Mouse (Mus musculus): ENCODE measurements around the gene Hoxa2. TPM values are rescaled to one million over a fixed set of nuclear protein-coding genes. Genes with fewer than 3 reads are reported as not detected.

The Hoxa2 gene
- polyA plus RNA-seq, 1 experiment from 2014 or later = 68.1 TPM

DNA sequence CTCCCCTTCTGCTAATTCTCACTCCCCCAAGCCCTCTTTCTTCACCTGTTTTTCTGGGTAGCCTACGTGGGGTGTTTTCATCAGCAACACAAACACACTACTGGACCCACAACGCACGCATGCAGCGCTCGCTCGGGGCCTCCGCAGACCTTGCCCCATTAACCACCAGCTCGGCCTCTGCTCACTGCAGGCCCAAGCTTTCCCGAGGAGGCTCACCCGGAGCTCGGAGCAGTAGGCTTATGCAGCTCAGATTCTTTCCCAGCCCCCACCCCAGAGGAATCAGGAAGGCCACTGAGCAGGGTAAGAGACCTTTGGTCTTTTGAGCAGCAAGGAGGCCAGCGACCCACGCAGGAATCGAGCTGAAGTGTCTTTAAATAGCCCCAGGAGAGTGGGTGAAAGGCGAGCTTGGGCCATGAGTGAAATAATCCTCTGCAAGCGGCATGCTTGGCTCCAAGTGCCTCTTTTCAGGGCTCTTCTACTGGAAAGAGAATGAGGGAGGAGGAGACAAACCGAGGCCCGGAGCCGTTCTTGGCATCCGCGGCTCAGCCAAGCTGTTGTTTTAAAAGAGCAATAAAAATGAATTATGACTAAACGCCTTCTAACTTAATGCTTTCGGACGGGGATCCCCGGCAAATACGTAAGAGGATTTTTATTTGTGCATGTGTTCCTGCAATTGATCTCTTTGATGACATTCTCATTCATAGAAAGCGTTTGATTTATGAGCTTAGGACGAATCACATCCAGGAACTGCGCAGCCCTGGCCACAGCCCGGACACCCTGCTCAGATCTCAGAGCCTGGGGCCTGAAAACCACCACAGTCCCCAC, 3.9 kb downstream of the Hoxa2 start:
- peak overlapping the region; percentile 95 for H3K4me2 ChIP-seq (replicated peaks; ENCODE audit: low read depth, low read length)
- ATAC-seq (ENCODE audit: low FRiP score) (no peak), DNase-seq (ENCODE audit: low spot score) (peak; percentile 71)
- no peaks in the 10 kb centered on the region for H3K36me3 ChIP-seq (ENCODE audit: control insufficient read depth, insufficient read depth, low read length)
- H3K27ac ChIP-seq (ENCODE audit: low read depth, low read length) = peak overlapping the region; percentile 94
- peak overlapping the region; percentile 76 for H3K4me3 ChIP-seq (ENCODE audit: low read depth, low read length)
- no peaks in the 10 kb centered on the region for H3K4me1 ChIP-seq (replicated peaks; ENCODE audit: control insufficient read depth, insufficient read depth, low read length)
- WGBS = under 1% methylated on average over 30 of the region's 30 CpGs
- H3K27me3 ChIP-seq (ENCODE audit: control insufficient read depth, insufficient read depth, low read length) = peaks cover 40% of the 10 kb centered on the region
- peak overlapping the region; percentile 84 for H3K9ac ChIP-seq (ENCODE audit: low read depth, low read length)
- H3K9me3 ChIP-seq (ENCODE audit: control insufficient read depth, low read length) = no peaks in the 10 kb centered on the region

DNA sequence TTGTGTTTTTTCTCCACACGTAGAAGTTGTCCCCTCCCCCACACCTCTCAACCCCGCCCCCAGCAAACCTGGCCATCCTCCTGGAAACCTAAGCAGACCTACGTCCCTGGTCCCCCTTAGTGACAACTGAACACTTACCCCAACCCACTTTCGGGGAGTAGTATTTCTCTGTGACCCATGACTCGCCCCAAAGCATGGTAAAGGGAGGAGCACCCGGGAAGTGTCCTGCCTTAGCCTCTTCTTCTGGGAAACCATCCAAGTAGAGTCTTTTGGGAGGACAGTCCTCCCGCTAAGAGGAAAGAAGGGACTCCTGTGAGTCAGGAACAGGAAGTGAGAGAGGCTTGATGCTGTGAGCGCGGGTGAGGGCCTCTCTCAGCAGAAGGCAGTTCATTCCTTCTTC, 4.7 kb downstream of the Hoxa2 start:
- DNase-seq (ENCODE audit: low spot score) = peak; percentile 49
- peak overlapping the region; percentile 76 for H3K4me3 ChIP-seq (ENCODE audit: low read depth, low read length)
- ATAC-seq (ENCODE audit: low FRiP score) = no peak
- H3K9me3 ChIP-seq (ENCODE audit: control insufficient read depth, low read length) = no peaks in the 10 kb centered on the region
- H3K36me3 ChIP-seq (ENCODE audit: control insufficient read depth, insufficient read depth, low read length) = no peaks in the 10 kb centered on the region
- WGBS = 0% methylated on average over 6 of the region's 9 CpGs
- H3K27me3 ChIP-seq (ENCODE audit: control insufficient read depth, insufficient read depth, low read length) = peaks cover 45% of the 10 kb centered on the region
- H3K27ac ChIP-seq (ENCODE audit: low read depth, low read length) = peak overlapping the region; percentile 94
- H3K4me2 ChIP-seq (replicated peaks; ENCODE audit: low read depth, low read length) = peak overlapping the region; percentile 95
- H3K4me1 ChIP-seq (replicated peaks; ENCODE audit: control insufficient read depth, insufficient read depth, low read length) = no peaks in the 10 kb centered on the region
- peak overlapping the region; percentile 84 for H3K9ac ChIP-seq (ENCODE audit: low read depth, low read length)

DNA sequence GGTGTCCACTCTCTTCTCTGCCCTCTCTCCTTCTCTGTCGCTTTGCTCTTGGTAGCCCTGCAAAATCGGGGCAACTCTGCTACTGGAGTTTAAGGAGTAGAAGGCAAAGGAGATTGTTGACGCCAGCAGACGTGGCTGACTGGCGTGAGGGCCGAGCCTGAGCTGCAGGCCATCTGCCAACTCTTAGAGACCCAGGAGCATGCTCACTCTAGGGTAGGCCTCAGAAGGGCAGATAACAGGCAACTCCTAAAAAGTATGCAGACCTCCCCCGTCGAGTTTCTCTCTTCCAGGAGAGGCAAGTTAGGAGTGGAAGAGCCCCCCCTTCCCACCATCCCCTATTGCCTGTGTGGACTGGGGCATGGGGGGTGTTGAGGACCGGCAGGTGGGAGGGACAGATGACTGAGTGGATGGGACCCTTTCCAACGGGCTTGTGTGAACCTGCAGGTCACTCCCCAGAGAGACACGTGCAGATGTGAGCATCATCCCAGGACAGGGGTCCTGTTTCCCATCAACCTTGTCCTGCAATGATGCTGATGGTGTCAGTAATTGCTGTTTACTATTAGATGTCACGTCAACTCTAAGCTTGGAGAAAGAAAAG, 5.4 kb downstream of the Hoxa2 start:
- WGBS = 2% methylated on average over 12 of the region's 12 CpGs
- Histone ChIP-seq H3K27me3 (ENCODE audit: control insufficient read depth, insufficient read depth, low read length) (peaks cover 50% of the 10 kb centered on the region), H3K4me1 (replicated peaks; ENCODE audit: control insufficient read depth, insufficient read depth, low read length) (no peaks in the 10 kb centered on the region), H3K9me3 (ENCODE audit: control insufficient read depth, low read length) (no peaks in the 10 kb centered on the region), H3K9ac (ENCODE audit: low read depth, low read length) (peak overlapping the region; percentile 84), H3K27ac (ENCODE audit: low read depth, low read length) (peak overlapping the region; percentile 94), H3K36me3 (ENCODE audit: control insufficient read depth, insufficient read depth, low read length) (no peaks in the 10 kb centered on the region), H3K4me2 (replicated peaks; ENCODE audit: low read depth, low read length) (peak overlapping the region; percentile 95), H3K4me3 (ENCODE audit: low read depth, low read length) (peak overlapping the region; percentile 76)
- ATAC-seq (ENCODE audit: low FRiP score) (0 out of 2 replicates have a peak, but pooled peaks have one; percentile 10), DNase-seq (ENCODE audit: low spot score) (peak; percentile 59)

DNA sequence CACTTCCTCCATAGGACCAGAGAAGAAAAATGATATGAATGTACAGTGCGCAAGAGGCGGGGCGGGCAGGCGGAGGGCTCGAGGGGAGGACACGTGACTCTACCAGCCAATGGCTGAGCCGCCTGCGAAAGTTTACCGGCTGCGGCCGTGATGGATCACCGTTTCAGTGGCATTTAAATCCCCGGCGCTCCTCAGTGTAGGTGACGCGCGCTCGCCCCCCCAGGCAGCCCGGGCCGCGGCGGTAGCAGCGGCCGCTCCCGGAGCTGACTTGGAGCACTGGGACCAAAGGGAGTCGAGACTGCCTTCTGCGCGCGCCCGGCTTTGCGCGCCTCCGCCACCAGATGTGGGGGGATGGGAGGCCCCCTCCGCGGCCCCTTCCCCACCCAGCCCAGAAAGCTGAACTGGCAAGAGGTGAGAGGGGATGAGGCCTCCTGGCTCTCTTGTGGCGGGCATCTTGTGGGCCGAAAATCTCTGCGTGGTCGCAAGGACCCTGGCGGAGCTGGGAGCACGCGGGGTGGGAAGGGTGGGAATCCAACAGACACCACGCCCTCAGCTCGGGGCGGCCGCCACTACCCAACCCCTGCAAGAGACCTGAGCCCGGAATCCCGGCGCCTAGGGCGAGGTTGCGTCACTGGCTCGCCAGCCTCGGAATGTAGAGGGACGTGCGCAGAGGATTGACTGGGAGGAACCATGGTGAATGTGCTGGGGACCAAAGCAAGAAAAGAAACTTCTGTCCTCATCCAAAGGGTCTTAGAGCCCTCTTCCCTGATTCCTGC, 6.2 kb downstream of the Hoxa2 start, which contains the start of gene Hoxa1:
Gene Hoxa1, minus strand, starts transcription at position 42 of the 776 bp plus-strand sequence.
- ATAC-seq (ENCODE audit: low FRiP score) (peak; percentile 91), DNase-seq (ENCODE audit: low spot score) (peak; percentile 86)
- Histone ChIP-seq H3K4me3 (ENCODE audit: low read depth, low read length) (peak within 1 kb of the TSS; percentile 76), H3K27me3 (ENCODE audit: control insufficient read depth, insufficient read depth, low read length) (peaks cover 53% of the 10 kb centered on the region), H3K4me1 (replicated peaks; ENCODE audit: control insufficient read depth, insufficient read depth, low read length) (no peaks in the 10 kb centered on the region), H3K4me2 (replicated peaks; ENCODE audit: low read depth, low read length) (peak within 1 kb of the TSS; percentile 95), H3K9ac (ENCODE audit: low read depth, low read length) (peak within 1 kb of the TSS; percentile 84), H3K27ac (ENCODE audit: low read depth, low read length) (peak within 1 kb of the TSS; percentile 94), H3K9me3 (ENCODE audit: control insufficient read depth, low read length) (no peaks in the 10 kb centered on the region), H3K36me3 (ENCODE audit: control insufficient read depth, insufficient read depth, low read length) (no peaks in the 10 kb centered on the region)
- under 1% methylated on average over 52 of the region's 55 CpGs for WGBS

DNA sequence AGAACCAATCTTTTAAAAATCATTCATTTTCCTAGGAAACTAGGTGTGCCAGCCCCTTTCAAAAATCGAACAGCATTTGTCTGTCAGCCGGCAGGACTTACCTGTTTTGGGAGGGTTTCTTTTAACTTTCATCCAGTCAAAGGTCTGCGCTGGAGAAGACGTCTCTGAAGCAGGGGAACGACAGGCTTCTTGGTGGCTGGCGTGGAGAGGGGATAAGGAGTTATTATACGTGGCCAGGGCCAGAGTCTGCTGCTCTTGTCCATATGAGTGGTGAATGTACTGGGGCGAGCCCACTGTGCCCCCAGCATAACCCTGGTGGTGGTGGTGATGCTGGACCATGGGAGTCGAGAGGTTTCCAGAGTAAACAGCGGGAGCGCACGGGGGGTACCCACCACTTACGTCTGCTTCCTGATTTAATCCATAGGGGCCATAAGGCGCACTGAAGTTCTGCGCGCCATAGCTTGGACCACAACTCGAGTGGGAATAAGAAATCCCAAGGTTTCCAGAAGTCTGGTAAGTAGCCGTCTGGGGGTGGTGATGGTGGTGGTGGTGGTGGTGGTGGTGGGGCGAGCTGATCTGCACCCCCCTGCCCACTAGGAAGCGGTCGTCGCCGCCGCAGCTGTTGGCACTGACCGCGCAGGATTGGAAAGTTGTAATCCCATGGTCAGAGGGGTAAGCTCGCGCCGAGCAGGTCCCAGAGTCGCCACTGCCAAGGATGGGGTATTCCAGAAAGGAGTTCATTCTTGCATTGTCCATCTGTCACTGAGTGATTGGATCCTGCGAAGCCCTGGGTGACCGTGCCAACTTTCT, 7.0 kb downstream of the Hoxa2 start:
- H3K9me3 ChIP-seq (ENCODE audit: control insufficient read depth, low read length) = no peaks in the 10 kb centered on the region
- peak overlapping the region; percentile 95 for H3K4me2 ChIP-seq (replicated peaks; ENCODE audit: low read depth, low read length)
- 1% methylated on average over 32 of the region's 32 CpGs for WGBS
- ATAC-seq (ENCODE audit: low FRiP score) = peak; percentile 63; the same call in 1 of the 2 replicates
- H3K9ac ChIP-seq (ENCODE audit: low read depth, low read length) = peak overlapping the region; percentile 44; the same call in 1 of the 2 replicates
- no peaks in the 10 kb centered on the region for H3K36me3 ChIP-seq (ENCODE audit: control insufficient read depth, insufficient read depth, low read length)
- peak; percentile 44 for DNase-seq (ENCODE audit: low spot score)
- H3K27ac ChIP-seq (ENCODE audit: low read depth, low read length) = peak overlapping the region; percentile 37; the same call in 1 of the 2 replicates
- H3K4me1 ChIP-seq (replicated peaks; ENCODE audit: control insufficient read depth, insufficient read depth, low read length) = no peaks in the 10 kb centered on the region
- peaks cover 56% of the 10 kb centered on the region for H3K27me3 ChIP-seq (ENCODE audit: control insufficient read depth, insufficient read depth, low read length)
- H3K4me3 ChIP-seq (ENCODE audit: low read depth, low read length) = peak overlapping the region; percentile 76

DNA sequence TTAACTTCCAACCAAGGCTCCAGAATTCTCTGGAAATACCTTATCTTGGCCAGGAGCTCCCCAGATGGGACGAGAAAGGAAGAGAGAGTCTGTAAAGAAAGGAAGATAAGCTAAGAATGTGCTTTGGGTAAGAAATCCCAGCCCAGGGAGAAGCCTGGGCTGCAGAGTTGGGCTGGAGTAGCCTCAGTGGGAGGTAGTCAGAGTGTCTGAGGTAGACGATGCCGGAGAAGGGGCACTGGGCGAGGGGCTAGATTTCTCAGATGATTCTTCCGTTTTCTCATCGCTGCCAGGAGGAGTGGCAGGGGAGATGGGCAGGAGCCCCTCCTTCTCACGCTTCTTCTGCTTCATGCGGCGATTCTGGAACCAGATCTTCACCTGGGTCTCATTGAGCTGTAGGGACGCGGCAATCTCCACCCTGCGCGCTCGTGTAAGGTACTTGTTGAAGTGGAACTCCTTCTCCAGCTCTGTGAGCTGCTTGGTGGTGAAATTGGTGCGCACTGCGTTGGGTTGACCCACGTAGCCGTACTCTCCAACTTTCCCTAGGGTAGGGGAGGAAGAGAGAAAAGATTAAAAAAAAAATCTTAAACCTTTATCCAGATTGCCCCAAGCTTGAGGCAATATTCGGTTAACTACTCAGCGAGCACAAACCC, 8.0 kb downstream of the Hoxa2 start:
- Histone ChIP-seq H3K9ac (ENCODE audit: low read depth, low read length) (0 out of 2 replicates have a peak overlapping the region, but pooled peaks have one; percentile 20), H3K4me2 (replicated peaks; ENCODE audit: low read depth, low read length) (peak overlapping the region; percentile 95)
- DNase-seq (ENCODE audit: low spot score) = peak; percentile 47

DNA sequence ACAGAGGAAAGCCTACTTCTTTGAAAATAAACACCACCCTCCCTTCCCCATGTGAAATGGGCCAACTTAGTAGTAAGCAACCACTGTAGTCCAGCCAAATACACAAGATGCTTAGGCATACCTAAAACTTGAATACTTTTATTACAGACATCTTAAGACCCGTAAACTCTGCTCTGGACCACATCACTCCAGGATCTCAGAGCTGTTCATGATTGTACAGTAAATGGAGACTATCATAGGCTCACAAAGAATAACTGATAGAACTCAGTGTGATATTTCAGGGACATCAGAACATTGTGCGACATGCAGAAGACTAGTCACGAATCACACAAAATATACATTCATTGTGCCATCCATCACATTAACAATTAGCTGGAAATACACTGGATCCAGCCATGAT, 9.2 kb downstream of the Hoxa2 start:
- H3K36me3 ChIP-seq (ENCODE audit: control insufficient read depth, insufficient read depth, low read length) = no peaks in the 10 kb centered on the region
- H3K9ac ChIP-seq (ENCODE audit: low read depth, low read length) = no peak overlapping the region
- no peak overlapping the region for H3K27ac ChIP-seq (ENCODE audit: low read depth, low read length)
- H3K4me1 ChIP-seq (replicated peaks; ENCODE audit: control insufficient read depth, insufficient read depth, low read length) = no peaks in the 10 kb centered on the region
- H3K4me3 ChIP-seq (ENCODE audit: low read depth, low read length) = no peak overlapping the region
- WGBS = 48% methylated on average over 3 of the region's 3 CpGs
- DNase-seq (ENCODE audit: low spot score) (no peak), ATAC-seq (ENCODE audit: low FRiP score) (no peak)
- H3K27me3 ChIP-seq (ENCODE audit: control insufficient read depth, insufficient read depth, low read length) = peaks cover 69% of the 10 kb centered on the region
- H3K4me2 ChIP-seq (replicated peaks; ENCODE audit: low read depth, low read length) = no peak overlapping the region
- H3K9me3 ChIP-seq (ENCODE audit: control insufficient read depth, low read length) = no peaks in the 10 kb centered on the region

More for the DNA sequence above, 8.0 kb downstream of the Hoxa2 start:
- Histone ChIP-seq H3K9me3 (ENCODE audit: control insufficient read depth, low read length) (no peaks in the 10 kb centered on the region), H3K27ac (ENCODE audit: low read depth, low read length) (no peak overlapping the region), H3K36me3 (ENCODE audit: control insufficient read depth, insufficient read depth, low read length) (no peaks in the 10 kb centered on the region), H3K4me1 (replicated peaks; ENCODE audit: control insufficient read depth, insufficient read depth, low read length) (no peaks in the 10 kb centered on the region), H3K27me3 (ENCODE audit: control insufficient read depth, insufficient read depth, low read length) (peaks cover 62% of the 10 kb centered on the region), H3K4me3 (ENCODE audit: low read depth, low read length) (peak overlapping the region; percentile 76)
- no peak for ATAC-seq (ENCODE audit: low FRiP score)
- WGBS = under 1% methylated on average over 20 of the region's 20 CpGs
